Mouse (Mus musculus) liver, embryonic 16.5 days (tissue): ENCODE measurements around the gene Arhgap27. TPM values are rescaled to one million over a fixed set of nuclear protein-coding genes. Genes with fewer than 3 reads are reported as not detected.

ENCODE experiments used
- ATAC-seq: fragments of 200-750 bp; cut with Nextera tagmentation; 2 replicates; pipeline ENCODE4 v1.8.0; 2017; ENCODE audit warnings: low read depth, mild to moderate bottlenecking, moderate number of reproducible peaks, moderate library complexity
- H3K27ac ChIP-seq: fragments of 300-500 bp; sonication (generic); 2 replicates; pipeline ENCODE4 v1.5.1; 2014; ENCODE audit warnings: mild to moderate bottlenecking, low read length
- H3K27me3 ChIP-seq: fragments of 300-500 bp; sonication (generic); 2 replicates; pipeline ENCODE4 v1.6.1; 2014; ENCODE audit warnings: low read depth, low read length, mixed read lengths; ENCODE audit not compliant: control insufficient read depth, insufficient read depth
- H3K36me3 ChIP-seq: fragments of 300-500 bp; sonication (generic); 2 replicates; pipeline ENCODE4 v1.6.1; 2014; ENCODE audit warnings: mild to moderate bottlenecking; ENCODE audit not compliant: control insufficient read depth, insufficient read depth
- H3K4me1 ChIP-seq: fragments of 300-500 bp; sonication (generic); 2 replicates; pipeline ENCODE4 v1.6.1; 2014; ENCODE audit warnings: low read depth, low read length, mixed read lengths; ENCODE audit not compliant: control insufficient read depth
- H3K4me2 ChIP-seq: fragments of 300-500 bp; sonication (generic); 2 replicates; pipeline ENCODE4 v1.6.1; 2014; ENCODE audit warnings: low read depth, low read length, mixed read lengths
- H3K4me3 ChIP-seq: fragments of 300-500 bp; sonication (generic); 2 replicates; pipeline ENCODE4 v1.5.1; 2014; ENCODE audit warnings: low read depth, mild to moderate bottlenecking, low read length
- H3K9ac ChIP-seq: fragments of 300-500 bp; sonication (generic); 2 replicates; pipeline ENCODE4 v1.6.1; 2014; ENCODE audit warnings: low read depth, low read length
- H3K9me3 ChIP-seq: fragments of 300-500 bp; sonication (generic); replicated peaks from 2 replicates; pipeline ENCODE4 v1.6.1; 2016; ENCODE audit warnings: low read length; ENCODE audit not compliant: control insufficient read depth
- WGBS: fragments of 180-500 bp; shearing (Covaris S2); extraction: QIAGEN DNeasy Blood & Tissue Kit; methylation state at CpG from one replicate; pipeline ENCODE4 v1.1.7; 2014; ENCODE audit not compliant: insufficient replicate concordance; 5-methylcytosine and 5-hydroxymethylcytosine counted together
- polyA plus RNA-seq: library from polyadenylated mRNA; unstranded; fragments of >200 nt; fragmentation: Nextera tagmentation; extraction: Ambion mirVana; gene quantifications from 2 replicates; pipeline ENCODE4 v1.2.1, GENCODE M21; 2015

Arhgap27 gene
- polyA plus RNA-seq, 1 experiment from 2014 or later = 3.8 TPM

GRCm38 (mm10) chr11:103373922-103374321 lies 10.4 kb upstream of the Arhgap27 start:
- H3K36me3 ChIP-seq = peaks cover 10% of the 10 kb centered on the region
- WGBS = 79% methylated on average over 9 of the region's 9 CpGs
- H3K27ac ChIP-seq = no peak overlapping the region
- H3K4me2 ChIP-seq = no peak overlapping the region
- no peak overlapping the region for H3K9ac ChIP-seq
- H3K4me3 ChIP-seq = no peak overlapping the region
- no peaks in the 10 kb centered on the region for H3K27me3 ChIP-seq
- no peak for ATAC-seq
- no peaks in the 10 kb centered on the region for H3K4me1 ChIP-seq
- no peaks in the 10 kb centered on the region for H3K9me3 ChIP-seq

GRCm38 (mm10) chr11:103372561-103372960 lies 9.1 kb upstream of the Arhgap27 start:
- H3K4me3 ChIP-seq = no peak overlapping the region
- H3K9ac ChIP-seq = no peak overlapping the region
- no peak overlapping the region for H3K4me2 ChIP-seq
- peaks cover 10% of the 10 kb centered on the region for H3K36me3 ChIP-seq
- no peak for ATAC-seq
- no peaks in the 10 kb centered on the region for H3K4me1 ChIP-seq
- H3K9me3 ChIP-seq = no peaks in the 10 kb centered on the region
- H3K27me3 ChIP-seq = no peaks in the 10 kb centered on the region
- H3K27ac ChIP-seq = no peak overlapping the region
- 76% methylated on average over 4 of the region's 4 CpGs for WGBS

- Histone ChIP-seq H3K4me1 (no peaks in the 10 kb centered on the region), H3K9ac (no peak overlapping the region), H3K9me3 (no peaks in the 10 kb centered on the region), H3K36me3 (peaks cover 7% of the 10 kb centered on the region), H3K27me3 (no peaks in the 10 kb centered on the region), H3K4me3 (no peak overlapping the region), H3K27ac (no peak overlapping the region), H3K4me2 (no peak overlapping the region)
- WGBS = 62% methylated on average over 3 of the region's 3 CpGs
- ATAC-seq = no peak
These were observed 8.6 kb upstream of the Arhgap27 start for GRCm38 (mm10) chr11:103372068-103372467.

- Histone ChIP-seq H3K4me1 (no peaks in the 10 kb centered on the region), H3K9me3 (no peaks in the 10 kb centered on the region), H3K4me3 (no peak overlapping the region), H3K4me2 (no peak overlapping the region), H3K27me3 (no peaks in the 10 kb centered on the region), H3K36me3 (peaks cover 3% of the 10 kb centered on the region; the same call in 1 of the 2 replicates), H3K27ac (no peak overlapping the region), H3K9ac (no peak overlapping the region)
- no peak for ATAC-seq
- WGBS = 48% methylated on average over 3 of the region's 3 CpGs
These were observed 7.7 kb upstream of the Arhgap27 start for GRCm38 (mm10) chr11:103371222-103371539.

GRCm38 (mm10) chr11:103370397-103371221 lies 7.1 kb upstream of the Arhgap27 start:
- Histone ChIP-seq H3K36me3 (peaks cover 3% of the 10 kb centered on the region; the same call in 1 of the 2 replicates), H3K27ac (no peak overlapping the region), H3K4me3 (no peak overlapping the region), H3K4me2 (no peak overlapping the region), H3K9ac (no peak overlapping the region), H3K4me1 (no peaks in the 10 kb centered on the region), H3K9me3 (no peaks in the 10 kb centered on the region), H3K27me3 (no peaks in the 10 kb centered on the region)
- WGBS = 77% methylated on average over 9 of the region's 9 CpGs
- no peak for ATAC-seq

GRCm38 (mm10) chr11:103365530-103365929 lies 2.0 kb upstream of the Arhgap27 start:
- no peak overlapping the region for H3K4me3 ChIP-seq
- no peaks in the 10 kb centered on the region for H3K9me3 ChIP-seq
- peaks cover 15% of the 10 kb centered on the region for H3K4me1 ChIP-seq
- H3K4me2 ChIP-seq = no peak overlapping the region
- peaks cover 39% of the 10 kb centered on the region for H3K27me3 ChIP-seq
- H3K36me3 ChIP-seq = peaks cover under 1% of the 10 kb centered on the region; the same call in 1 of the 2 replicates
- no peak overlapping the region for H3K27ac ChIP-seq
- WGBS = 73% methylated on average over 4 of the region's 4 CpGs
- no peak for ATAC-seq
- no peak overlapping the region for H3K9ac ChIP-seq

- Histone ChIP-seq H3K27ac (no peak overlapping the region), H3K36me3 (no peaks in the 10 kb centered on the region), H3K9ac (no peak overlapping the region), H3K27me3 (peaks cover 44% of the 10 kb centered on the region), H3K4me2 (no peak overlapping the region), H3K4me3 (no peak overlapping the region), H3K9me3 (no peaks in the 10 kb centered on the region), H3K4me1 (peaks cover 15% of the 10 kb centered on the region)
- no peak for ATAC-seq
- 69% methylated on average over 3 of the region's 3 CpGs for WGBS
These were observed 1.5 kb upstream of the Arhgap27 start for GRCm38 (mm10) chr11:103365022-103365421.

GRCm38 (mm10) chr11:103364335-103364734 lies 843 bp upstream of the Arhgap27 start:
- H3K4me3 ChIP-seq = no peak overlapping the region
- H3K36me3 ChIP-seq = no peaks in the 10 kb centered on the region
- no peaks in the 10 kb centered on the region for H3K9me3 ChIP-seq
- no peak overlapping the region for H3K27ac ChIP-seq
- H3K9ac ChIP-seq = no peak overlapping the region
- H3K4me1 ChIP-seq = peaks cover 17% of the 10 kb centered on the region
- ATAC-seq = no peak
- peaks cover 51% of the 10 kb centered on the region for H3K27me3 ChIP-seq
- WGBS = 30% methylated on average over 5 of the region's 5 CpGs
- no peak overlapping the region for H3K4me2 ChIP-seq

GRCm38 (mm10) chr11:103362521-103363181 lies 841 bp downstream of the Arhgap27 start:
- Histone ChIP-seq H3K36me3 (no peaks in the 10 kb centered on the region), H3K27me3 (peaks cover 52% of the 10 kb centered on the region), H3K9ac (peak overlapping the region; percentile 26; the same call in 1 of the 2 replicates), H3K27ac (peak overlapping the region; percentile 15; the same call in 1 of the 2 replicates), H3K4me1 (peaks cover 18% of the 10 kb centered on the region), H3K9me3 (no peaks in the 10 kb centered on the region), H3K4me2 (peak overlapping the region; percentile 70), H3K4me3 (peak overlapping the region; percentile 51)
- 0 out of 2 replicates have a peak, but pooled peaks have one; percentile 10 for ATAC-seq
- 1% methylated on average over 33 of the region's 33 CpGs for WGBS
